Mouse (Mus musculus): ENCODE data around the gene Tdg.
"Not testable (repeated sequence)": the region's sequence is repeated elsewhere in the genome, so short reads cannot be mapped to it uniquely, and the experiment has no call there.

Tdg gene

GRCm38 (mm10) chr10:82629586-82630255 is at the start of gene Tdg:
Tdg (plus strand) TSS chr10:82629828.
- DNase-seq (ENCODE audit: low spot score): peak; percentile 69

DNA sequence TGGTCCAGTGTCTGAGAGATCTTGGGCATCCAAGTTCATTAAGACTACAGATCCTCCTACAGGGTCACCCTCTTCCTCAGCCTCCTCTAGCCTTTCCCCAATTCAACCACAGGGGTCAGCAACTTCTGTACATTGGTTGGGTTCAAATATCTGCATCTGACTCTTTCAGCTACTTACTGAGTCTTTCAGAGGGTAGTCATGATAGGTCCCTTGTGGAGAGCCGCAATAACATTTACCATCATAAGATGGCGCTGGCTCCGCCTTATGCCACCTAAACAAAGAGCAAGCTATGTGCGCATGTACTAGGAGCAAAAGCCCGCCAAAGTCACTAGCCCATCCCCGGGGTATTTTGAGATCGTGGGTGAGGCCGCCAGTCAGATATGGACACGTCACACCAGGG is 40.0 kb upstream of the Tdg start:
- not testable (repeated sequence) for DNase-seq (ENCODE audit: low spot score)

DNA sequence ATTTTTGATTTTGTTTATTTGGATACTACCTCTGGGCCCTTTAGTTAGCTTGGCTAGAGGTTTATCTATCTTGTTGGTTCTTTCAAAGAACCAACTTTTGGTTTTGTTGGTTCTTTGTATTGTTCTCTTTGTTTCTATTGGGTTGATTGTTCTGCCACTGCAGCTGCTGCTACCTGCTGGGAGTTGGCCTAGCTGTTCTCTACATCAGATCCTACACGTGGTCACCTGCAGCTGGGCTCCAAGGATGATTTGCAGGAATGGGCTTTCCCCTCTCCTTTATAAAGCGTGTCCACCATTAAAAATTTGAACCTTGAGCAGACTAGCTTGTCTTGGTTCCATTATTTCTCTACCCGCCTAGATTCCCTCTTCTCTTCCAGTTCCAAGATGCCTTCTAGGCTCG is 35.2 kb upstream of the Tdg start:
- not testable (repeated sequence) for DNase-seq (ENCODE audit: low spot score)

DNA sequence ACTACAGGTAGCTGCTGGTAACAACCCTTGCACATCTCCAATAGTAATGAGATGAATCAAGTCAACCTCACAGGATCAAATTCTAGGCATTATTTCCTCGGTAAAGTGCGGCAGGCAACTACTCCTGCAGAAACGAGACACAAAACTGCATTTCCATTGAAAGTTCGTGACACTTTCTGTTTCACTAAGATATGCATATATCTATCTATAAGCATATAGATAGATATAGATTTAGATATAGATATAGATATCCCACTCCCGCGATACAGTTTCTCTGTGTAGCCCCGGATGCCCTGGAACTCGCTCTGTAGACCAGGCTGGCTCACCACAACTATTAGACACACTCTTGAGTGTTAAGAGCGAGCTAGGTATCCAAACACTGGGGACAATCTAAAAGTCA is 7.4 kb upstream of the Tdg start:
- DNase-seq (ENCODE audit: low spot score): no peak

- DNase-seq (ENCODE audit: low spot score): peak; percentile 89
These were observed 6.7 kb upstream of the Tdg start, which contains the start of gene 1190007I07Rik for GRCm38 (mm10) chr10:82622671-82623552. 1190007I07Rik (minus strand) TSS chr10:82623228.

DNA sequence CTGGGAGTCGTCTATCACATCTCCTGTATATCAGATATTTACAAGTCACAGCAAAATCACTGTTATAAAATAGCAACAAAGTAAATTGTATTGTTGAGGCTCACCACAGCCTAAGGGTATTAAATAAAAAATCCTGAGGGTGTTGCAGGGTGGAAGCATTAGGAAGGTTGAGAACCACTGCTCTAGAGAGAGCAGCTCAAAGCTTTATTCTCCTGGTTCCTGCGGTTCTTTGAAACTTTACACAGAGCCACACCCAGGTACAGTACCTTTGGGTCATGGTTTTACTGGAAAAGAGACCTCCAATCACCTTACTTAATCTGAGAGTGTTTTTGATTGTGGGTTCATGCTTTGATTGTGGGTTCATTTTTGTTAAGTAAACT is 6.1 kb upstream of the Tdg start:
- not testable (repeated sequence) for DNase-seq (ENCODE audit: low spot score)

GRCm38 (mm10) chr10:82629111-82629585 is 480 bp upstream of the Tdg start:
- no peak for DNase-seq (ENCODE audit: low spot score)

GRCm38 (mm10) chr10:82630497-82630896 is 869 bp downstream of the Tdg start:
- DNase-seq (ENCODE audit: low spot score): no peak

GRCm38 (mm10) chr10:82631133-82631532 is 1.5 kb downstream of the Tdg start:
- DNase-seq (ENCODE audit: low spot score): no peak

DNA sequence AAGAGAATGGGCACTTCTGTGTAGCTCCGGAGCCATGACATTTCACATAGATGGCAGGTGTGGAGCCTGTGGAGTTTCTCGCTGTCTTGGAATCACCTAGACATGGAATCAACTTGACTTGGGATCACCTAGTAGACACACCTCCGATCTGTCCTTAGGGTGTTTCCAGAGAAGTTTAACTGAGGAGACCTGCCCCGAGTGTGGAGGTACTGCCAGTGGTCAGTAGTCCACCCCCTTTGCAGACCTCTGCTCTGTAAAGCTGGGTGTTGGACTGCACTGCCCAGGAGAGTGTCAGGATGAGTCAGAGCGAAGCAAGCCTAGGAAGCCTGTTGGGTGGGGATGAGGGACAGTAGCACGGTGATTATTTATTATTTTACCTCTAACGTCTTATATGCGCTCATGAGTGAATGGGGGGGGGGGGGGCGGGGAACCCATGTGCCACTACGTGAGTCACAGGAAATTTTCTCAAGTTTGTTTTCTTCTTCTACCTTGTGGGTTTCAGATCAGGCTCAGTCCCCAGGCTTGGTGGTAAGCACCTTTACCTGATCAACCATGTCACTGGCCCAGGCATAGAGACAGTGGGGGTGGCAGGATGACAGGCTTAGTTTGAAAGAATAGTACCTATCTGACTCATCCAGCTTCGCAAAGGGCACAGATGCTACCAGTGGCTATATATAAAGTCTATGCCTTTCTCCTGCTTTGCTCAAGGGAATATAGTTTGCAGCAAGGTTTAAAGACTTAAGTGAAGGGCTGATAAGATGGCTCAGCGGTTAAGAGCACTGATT is 3.1 kb downstream of the Tdg start:
- DNase-seq (ENCODE audit: low spot score): no peak

DNA sequence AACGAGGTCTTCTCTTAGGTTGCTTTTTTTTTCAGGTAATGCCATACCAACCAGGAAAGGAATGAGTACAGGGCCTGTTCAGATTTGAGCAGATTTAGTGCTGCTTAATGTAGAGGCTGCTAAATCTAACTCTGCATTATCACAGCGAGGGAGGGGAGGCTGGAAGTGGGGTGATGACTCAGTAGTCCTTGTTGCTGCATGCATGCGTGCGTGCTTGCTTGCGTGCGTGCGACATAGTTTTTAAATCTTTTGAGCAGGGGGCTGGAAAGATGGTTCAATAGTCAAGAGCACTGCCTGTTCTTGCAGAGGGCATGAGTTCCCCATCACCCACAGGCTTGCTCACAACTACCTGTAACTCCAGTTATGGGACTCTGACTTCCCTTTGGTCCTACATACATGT is 4.7 kb downstream of the Tdg start:
- DNase-seq (ENCODE audit: low spot score): no peak

DNA sequence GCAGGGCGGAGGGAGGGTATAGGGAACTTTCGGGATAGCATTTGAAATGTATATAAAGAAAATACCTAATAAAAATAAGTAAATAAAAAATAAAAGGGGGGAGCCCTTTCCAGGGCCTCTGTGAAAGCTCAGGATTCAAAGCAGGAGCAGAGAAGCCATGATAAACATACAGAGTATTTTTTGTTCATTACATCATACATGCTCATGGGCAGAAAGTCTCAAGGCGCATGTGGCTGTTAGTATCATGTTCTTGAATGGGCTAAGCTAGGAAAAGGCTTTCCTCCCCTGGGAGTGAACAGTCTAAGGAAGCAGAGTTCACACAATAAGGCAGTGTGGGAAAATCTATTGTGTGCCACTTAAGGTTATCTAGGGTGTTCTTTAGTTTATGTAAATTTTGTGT is 6.7 kb downstream of the Tdg start:
- no peak for DNase-seq (ENCODE audit: low spot score)

- no peak for DNase-seq (ENCODE audit: low spot score)
These were observed 9.5 kb downstream of the Tdg start for GRCm38 (mm10) chr10:82639032-82639698.

DNA sequence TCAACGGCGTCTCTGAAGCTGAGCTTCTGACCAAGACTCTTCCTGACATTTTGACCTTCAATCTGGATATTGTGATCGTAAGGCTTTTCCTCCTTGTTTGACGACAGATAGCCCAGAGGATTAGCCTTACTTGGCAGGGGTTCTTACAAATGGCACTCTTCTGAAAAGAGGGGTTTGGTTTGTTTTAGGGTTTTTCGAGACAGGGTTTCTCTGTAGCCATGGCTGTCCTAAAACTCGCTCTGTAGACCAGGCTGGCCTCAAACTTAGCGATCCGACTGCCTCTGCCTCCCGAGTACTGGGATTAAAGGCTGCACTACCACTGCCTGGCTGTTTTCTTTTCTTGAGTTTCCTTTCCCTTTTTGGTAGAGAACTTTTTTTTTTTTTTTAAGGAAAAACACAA is 11.9 kb downstream of the Tdg start:
- DNase-seq (ENCODE audit: low spot score): no peak

DNA sequence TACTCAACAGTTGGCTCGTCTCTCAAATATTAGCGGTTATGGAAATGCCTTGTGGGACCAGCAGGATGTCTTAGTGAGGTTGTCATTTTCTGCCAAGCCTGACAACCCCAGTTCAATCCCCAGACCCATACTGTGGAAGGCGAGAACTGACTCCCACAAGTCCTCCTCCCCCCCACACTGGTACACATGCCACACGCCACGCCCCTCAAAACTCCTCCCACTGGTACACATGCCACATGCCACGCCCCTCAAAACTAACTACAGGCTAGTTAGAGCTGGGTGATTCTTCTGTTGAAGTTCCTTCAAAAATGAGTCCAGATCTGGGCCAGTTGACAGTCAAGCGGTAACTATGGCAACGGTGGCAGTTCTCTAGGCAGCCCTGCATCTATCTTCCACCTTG is 16.5 kb downstream of the Tdg start:
- DNase-seq (ENCODE audit: low spot score): no peak

- no peak for DNase-seq (ENCODE audit: low spot score)
These were observed 17.7 kb downstream of the Tdg start for GRCm38 (mm10) chr10:82647205-82647811.

DNA sequence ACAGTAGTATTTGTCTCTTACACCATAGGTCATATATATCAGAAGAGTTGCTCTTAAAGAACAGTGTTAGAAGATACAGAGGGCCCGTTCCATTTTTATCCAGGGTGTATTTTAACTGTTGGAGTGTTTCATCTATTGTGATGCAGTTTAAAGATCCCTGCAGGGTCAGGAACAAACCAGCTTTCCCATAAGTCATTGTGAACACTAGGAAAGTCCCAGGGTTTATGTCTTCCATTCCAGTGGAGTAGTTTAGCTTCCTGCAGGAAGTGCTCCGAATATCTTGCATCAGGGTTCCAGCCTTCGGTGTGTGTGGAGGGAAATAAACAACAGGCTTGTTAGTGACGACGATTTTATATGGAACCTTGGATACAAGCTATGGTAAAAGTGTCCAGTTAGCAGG is 21.6 kb downstream of the Tdg start:
- DNase-seq (ENCODE audit: low spot score): no peak

DNA sequence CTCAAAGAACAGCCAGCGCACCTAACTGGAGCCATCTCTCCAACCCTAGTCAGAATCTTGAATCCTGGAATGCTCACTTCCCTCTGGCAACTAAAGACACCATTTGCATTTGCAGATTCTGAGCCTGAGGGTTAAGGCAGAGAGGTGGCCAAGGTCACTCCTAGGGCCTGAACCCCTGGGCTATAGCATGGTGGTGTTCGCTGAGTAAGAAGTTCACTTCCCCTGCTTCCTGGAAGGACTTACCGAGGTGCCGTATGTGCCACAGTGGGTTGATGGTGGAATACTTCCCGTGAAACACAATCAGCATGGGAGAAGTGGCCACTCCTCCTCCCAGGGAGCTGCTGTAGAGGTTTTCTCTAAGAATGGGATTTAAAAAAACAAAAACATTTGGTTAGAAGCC is 23.0 kb downstream of the Tdg start:
- DNase-seq (ENCODE audit: low spot score): no peak

- DNase-seq (ENCODE audit: low spot score): no peak
These were observed 25.0 kb downstream of the Tdg start for GRCm38 (mm10) chr10:82654581-82654980.

GRCm38 (mm10) chr10:82661820-82662219 is 32.2 kb downstream of the Tdg start:
- DNase-seq (ENCODE audit: low spot score): no peak

DNA sequence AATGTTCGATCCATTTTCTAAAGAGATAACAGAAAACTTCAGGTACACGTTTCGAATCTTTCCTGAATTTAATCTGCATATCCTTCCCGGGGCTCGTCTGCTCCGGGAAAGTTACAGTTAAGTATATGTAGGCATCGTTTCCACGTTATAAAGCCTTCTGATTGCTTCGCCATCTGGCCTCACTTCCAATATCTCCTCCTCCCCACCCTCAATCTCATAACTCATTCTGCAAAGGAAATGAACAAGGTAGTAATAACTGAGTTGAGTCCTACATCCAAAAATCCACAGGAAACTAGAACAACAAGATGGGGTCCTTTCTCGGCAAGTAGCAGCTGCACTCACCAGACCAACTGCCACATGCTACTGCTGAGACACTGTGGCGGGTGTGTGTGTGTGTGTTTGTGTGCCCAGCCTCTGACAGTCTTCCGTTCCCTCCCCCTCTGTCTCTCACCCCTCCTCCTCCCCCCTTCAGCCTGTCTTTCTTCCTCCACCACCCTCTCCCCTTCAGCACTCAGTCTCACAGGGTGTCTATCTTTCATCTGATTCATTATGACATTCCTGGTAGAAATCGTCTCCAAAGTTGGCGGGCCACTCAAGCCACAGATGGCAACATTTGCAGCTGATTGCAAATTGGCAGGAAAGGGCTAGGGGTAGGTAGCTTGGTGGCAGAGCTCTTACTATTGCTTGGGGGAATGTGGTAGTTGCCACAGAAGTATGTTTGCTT is 32.8 kb downstream of the Tdg start:
- no peak for DNase-seq (ENCODE audit: low spot score)

Data from ovary, postnatal 14 days (tissue).